Mouse (Mus musculus) layer of hippocampus, adult 8-10 months (tissue): ENCODE measurements around the gene Prr29. TPM values are rescaled to one million over a fixed set of nuclear protein-coding genes. Genes with fewer than 3 reads are reported as not detected.
"Not testable (repeated sequence)": the region's sequence is repeated elsewhere in the genome, so short reads cannot be mapped to it uniquely, and the experiment has no call there.

Experiments
- DNase-seq, 2 experiments: peaks; one replicate each; pipeline ENCODE4 v3.0.0; 2022; ENCODE audit warnings: low spot score in 2 of 2
- total RNA-seq, 4 experiments: library from RNA; stranded (reverse); gene quantifications; 2 replicates each; pipeline ENCODE4 v1.2.4; 2022

The Prr29 gene
- total RNA-seq, 4 experiments from 2014 or later, result 0.41 TPM; not detected in 3

DNA sequence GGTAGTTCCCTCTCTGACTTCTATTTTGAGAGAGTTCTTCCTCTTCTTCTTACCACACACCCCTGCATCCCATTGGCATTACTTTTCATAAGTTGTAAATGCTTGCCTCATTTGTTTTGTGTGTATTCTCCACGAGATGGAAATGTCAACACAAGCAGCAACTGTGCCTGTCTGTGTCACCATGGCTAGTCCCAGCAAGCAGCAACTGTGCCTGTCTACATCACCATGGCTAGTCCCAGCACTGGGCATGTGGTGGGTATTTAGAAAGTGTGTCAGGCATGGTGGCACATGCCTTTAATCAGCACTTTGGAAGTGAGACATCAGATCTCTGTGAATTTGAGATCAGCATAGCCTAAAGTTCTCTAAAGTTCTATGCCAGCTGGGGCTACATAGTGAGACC, 11.1 kb upstream of the Prr29 start:
- DNase-seq, result no peak

DNA sequence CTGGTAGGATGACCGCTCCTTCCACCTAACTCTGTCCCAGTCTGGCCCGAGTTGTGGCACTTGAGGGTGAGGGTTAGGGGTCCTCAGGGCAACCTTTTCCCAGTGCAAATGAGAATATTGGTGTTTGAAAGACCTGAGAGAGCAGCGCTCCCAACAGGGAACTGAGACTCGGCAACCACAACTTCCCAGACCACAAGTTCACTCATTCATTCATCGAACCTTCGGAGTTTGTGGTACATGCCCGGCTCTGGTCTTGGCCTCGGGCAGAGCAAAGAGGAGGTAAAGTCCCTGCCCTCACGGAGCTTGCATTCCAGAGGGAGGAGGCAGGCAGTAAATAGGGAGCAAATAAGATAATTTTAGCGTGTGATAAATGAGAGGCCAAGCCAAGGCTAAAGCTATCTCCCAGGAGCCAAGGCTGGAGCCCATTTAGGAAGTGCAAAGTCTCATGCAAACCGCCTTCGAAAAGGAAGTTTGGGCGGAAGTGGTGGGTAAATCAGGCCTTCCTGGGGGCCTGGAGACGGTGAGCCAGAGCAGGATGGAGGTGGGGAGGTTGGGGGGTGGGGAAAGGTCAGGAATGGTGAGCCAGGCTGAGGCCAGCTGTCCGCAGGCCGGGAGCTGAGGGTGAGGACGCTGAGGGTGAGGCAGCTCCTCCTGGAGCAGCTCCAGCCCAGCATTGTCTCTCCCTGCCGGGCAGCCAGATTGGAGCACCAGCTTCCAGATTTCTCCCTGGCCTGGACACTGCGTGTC, 9.7 kb upstream of the Prr29 start:
- DNase-seq, result no peak

DNA sequence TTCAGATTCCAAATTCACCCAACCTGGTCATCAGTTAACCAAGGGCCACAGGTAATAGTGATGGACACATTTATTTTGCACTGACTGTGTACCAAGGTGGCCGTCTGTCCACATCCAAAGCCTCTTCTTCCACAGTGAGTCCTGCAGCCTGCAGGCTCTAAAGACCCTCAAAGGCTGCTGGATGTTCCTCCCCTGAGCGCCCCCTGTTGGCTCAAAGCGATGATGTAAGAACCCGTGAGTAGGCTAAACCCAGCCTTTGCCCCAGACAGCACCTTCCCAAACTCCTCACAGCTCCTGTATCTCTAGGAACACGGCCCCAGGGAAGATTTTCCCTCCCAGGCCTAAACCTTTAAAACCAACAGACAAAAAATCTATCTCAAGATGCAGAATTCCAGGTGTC, 5.9 kb upstream of the Prr29 start:
- DNase-seq, result no peak

DNA sequence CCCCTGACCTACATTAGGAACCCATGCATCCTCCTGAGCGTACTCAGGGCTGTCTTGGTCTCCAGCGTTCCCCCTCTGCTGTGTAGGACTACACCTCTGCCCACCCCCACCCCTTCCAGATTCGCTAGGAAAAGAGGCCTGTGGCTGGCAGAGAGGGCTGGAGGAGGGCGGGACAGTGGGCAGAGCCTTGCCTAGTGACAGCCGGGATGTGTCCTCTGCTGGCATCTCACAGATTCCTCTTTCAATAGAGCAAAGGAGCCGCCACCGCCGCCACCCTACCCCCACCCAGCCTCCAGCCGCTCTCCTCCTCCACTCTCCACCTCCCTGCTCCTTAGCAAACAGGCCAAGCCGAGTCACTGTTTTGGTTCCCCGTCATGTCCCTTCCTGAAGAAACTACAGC, 560 bp upstream of the Prr29 start:
- no peak for DNase-seq

DNA sequence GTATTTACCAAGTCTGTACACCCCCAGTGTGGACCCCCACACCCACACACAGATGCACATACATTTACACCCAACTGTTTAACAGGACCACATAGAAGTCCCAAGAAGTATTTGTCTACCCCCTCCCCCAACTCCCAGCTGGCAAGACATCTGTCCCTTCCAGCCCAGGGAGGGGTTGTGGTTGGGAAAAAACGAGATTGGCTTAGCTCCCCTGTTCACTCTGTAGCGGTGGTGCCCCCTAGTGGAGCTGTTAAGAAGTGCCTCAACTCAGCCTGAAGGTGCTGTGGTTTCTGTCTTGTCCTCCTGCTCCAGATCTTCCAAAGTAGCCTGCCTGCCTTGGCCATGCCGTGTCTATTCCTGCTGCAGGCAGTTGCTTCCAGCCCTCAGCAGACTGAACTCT, 1.0 kb downstream of the Prr29 start:
- DNase-seq, result peak; percentile 77 to 78

DNA sequence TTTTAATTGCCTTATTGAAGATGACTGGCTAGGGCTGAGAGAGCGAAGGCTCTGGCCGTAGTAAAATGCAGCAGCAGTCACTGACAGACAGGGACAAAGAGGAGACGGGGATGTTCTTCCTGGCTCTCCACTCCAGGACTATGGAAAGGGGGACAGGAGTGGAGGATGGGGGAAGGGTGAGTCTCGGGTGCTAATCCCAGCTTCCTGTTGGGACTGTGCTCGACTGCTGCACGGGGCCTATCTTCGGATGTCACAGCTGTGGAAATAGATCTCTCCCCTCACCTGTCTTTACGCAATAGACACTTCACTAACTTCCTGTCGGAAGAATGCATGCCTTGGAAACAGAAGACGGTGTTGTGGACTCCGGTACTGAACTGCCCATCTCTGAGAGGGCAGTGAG, 8.7 kb downstream of the Prr29 start:
- DNase-seq, result no peak

DNA sequence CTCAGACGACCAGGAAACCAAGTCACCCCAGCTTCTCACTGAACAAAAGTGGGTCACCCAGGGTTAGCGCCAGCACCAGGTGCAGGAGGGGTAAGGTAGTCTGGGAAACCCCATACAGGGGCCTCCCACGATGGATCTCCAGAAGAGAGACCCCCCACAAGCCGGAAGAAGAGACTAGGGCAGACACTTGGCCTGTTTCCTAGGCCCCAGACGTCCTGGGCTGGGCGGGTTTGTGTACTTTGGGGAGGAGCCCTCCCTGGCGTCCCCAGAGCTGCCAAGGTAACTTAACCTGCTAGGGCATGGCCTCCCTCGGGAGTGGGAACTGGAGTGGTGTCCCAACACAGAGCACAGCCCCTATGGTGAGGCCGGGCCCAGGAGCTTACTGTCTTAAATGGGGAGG, 9.3 kb downstream of the Prr29 start:
- no peak for DNase-seq

DNA sequence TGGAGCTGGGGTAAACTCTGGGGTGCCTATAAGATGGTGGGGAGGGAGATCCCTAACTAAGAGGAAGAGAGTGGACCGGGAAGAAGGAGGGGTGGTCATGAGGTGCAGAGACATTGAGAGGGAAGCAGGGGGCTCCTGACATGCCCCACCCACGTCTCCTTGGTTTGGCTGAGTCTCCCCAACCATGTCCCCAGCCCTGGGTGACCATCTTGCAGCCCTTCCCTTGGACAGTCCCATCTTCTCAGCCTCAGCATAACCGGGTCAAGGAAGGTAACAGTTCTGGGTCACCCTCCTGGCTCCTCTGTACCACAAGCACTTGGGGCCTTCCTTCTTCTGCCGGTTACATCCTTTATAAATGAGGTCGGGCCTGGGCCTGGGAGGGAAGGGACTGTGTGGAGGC, 9.7 kb downstream of the Prr29 start:
- DNase-seq, result no peak

DNA sequence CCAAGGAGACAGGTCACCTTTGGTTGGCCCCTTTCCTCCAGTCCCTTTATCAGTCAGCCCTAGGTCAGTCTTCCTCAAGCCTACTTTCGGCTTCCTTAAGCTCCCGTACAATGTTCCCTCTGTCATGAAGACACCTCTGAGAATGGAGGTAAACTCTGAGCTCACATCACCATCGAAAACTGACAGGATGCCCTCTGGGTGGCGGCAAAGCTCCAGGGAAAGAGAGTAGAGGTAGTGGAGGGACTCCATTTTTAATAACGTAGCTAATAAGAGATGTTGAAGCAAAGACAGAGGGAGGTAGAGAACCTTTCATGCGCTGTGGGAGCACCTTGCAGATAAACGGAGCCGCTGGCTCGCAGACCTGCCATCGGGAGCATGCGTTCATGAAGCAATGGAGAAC, 15.7 kb downstream of the Prr29 start:
- DNase-seq, result no peak

DNA sequence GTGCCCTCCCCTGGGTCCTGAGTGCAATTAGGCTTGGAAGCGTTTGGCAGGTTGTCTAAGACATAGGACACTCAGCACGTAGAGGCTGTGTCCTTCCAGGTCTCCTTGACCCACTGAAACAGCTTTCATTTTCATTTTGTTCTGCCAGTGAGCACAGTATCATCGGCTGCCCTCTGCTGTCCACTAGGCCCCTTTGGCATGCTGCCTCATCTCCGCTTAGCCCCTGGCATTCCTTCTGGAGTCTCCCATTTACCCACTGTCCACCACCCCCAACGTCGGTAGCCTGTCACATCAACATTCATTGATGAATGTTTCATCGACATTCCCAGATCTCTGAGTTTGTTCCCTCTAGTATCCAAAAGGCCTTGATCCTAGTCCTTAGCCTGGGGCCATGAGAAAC, 16.6 kb downstream of the Prr29 start:
- no peak for DNase-seq

DNA sequence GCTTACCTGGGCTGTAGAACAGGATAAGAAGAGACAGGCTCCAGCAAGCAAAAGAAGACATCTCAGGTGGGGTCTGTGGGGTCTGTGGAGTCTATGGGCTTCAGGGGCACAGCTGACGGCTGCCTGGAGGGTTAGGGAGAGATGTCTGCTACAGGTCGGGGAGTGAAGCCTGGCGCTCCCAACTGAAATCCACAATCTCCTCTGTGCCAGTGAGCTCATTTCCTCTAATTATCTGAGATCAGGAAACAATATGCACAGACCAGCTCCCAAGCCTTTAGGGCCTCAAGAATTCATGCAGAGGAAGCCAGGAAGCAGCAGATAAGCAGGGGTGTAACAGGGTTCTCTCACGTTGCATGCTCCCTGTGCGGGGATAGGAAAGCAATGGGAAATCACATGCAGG, 17.2 kb downstream of the Prr29 start:
- no peak for DNase-seq

DNA sequence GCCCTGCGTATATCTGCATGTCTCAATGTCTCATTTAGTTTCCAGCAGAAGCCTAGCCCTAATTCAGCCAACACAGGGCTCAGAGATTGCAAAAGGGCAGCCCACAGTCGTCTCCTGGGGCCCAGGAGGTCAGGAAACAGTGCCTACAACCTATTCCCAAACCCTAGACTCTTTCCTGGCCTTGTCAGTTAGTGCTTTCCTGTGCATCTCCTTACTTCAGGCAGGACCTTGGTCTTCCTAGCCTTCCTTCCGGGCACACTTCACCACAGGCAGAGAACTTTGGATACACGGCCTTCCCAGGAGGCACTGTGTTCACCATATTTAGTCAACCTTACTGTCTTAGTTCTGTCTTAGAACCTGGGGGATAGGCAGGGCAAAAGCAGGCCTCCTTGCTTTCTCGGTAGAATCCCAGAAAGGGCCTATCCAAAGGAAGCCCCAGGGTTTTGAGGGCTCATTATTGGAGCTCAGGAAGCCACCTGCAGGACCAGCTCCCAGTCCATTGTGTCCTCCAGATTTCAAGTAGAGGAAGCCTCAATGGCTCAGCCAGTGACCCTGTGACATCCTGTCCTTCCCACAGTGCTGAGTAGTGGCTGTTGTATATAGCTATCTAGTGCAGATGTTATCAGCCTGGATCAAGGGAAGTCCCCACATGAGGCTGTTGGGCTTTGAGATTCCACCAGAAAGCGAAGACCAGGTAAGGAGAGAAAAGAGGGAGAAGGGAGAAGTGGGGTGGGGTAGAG, 17.9 kb downstream of the Prr29 start:
- DNase-seq, result no peak

DNA sequence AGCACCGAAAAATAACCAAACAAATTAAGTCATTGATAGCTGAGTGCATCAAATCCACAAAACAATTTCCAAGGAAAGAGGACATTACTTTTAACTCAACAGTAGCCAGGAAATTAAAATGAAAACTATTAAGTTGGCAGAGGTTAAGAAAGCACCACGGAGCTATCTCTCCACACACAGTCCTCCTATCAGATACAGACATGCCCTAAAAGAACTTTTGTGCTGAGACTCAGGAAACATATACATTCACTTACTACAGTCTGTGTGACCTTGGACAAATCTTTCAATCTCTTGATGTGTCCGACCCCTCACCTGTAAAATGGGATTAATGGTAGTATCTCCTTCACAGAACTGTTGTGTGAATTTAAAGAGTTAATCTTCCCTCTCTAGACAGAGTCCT, 21.1 kb downstream of the Prr29 start:
- no peak for DNase-seq

DNA sequence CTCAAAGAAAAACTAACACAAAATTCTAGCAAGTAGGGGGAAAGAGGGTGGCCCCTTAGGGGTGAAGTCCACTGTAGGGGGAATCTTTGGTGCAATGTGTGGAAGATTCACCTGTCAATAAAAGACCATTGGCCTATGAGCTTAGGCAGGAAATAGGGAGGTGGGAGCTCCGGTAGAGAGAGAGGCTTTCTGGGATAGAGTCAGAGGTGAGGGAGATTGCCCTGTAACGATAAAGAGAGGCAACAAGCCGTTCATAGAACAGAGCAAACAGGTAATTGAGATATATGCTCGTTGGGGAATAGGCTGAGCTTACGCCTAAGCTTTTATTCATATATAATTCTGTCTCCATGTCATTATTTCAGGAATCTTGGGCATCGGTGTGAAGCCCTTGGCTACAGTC, 21.7 kb downstream of the Prr29 start:
- no peak for DNase-seq

DNA sequence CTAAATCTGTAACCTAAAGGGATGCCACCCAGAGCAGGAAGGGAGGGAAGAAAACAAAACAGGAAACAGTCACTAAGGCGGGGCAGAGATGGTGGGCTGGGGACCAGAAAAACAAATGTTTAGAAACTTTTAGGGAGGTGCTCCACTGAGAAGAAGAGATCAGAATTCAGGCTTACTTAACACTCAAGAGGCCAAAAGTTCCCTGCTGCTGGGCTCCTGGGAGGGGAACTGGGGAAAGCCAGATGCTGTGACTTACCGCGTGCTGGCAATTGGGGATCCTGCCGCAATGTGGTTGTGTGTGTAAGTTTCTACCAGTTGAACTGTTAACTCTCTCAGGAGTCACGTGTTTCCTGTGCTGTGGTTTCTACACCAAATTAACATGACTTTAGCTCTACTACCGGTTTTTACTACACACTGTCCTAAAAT, 22.5 kb downstream of the Prr29 start, which contains the start of gene Icam2:
Gene Icam2, minus strand, starts transcription at position 285 of the 426 bp plus-strand sequence.
- DNase-seq, result no peak

DNA sequence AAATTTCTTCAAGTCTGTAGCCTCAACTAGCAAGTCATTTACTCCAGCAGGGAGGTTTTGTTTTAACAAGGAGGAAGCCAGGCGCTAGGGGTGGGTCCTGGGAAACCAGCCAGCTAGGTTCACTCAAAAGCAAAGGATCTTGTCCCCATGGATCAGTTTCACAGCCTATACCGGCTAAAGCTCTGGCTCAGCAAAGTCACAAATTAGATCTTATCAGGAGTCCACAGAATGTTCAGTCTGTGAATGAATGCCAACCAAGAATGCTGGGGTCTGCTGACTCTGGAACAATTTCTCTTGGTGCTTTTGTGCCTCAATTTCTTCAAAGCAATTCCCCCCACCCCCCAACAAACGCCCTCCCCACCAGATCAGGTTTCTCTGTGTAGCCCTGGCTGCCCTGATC, 24.3 kb downstream of the Prr29 start:
- no peak for DNase-seq

DNA sequence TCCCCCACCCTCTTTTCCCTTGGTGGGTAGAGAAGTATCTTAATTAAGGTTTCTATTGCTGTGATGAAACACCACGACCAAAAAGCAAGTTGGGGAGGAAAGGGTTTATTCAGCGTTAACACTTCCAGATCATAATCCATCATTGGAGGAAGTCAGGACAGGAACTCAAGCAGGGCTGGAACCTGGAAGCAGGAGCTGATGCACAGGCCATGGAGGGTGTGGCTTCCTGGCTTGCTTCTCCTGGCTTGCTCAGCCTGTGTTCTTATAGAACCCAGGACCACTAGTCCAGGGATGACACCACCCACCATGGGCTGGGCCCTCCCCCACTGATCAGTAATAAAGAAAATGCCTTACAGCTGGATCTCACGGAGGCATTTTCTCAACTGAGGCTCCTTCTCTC, 25.5 kb downstream of the Prr29 start:
- DNase-seq, result no peak

DNA sequence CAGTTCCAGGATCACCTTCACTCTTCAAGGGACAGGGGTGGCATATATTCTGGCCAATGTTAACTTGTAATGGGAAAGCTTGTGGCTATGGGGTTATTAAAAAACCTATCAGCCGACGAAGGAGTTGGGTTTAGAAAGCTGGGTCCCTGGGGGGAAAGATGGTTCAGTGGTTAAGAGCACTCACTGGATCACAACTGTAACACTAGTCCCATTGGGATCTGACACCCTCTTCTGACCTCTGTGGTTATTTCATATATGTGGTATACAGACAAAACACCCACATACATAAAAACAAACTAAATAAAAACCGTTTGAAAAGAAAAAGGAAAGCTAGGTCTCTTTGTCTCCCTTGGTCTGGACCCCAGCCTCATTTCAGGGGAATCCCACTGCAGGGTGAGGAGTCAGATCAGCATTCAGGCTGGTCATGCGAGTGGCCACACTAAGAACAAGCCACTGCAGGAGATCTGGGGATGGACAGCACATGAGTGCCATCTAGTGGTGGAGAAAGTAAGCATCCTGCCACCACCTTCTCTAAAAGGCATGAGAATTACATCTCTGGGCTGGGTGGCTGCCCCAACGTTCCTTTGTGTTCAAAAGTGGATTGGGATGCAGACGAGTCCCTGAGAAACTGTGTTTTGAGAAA, 26.4 kb downstream of the Prr29 start:
- DNase-seq, result peak; percentile 25 to 64

DNA sequence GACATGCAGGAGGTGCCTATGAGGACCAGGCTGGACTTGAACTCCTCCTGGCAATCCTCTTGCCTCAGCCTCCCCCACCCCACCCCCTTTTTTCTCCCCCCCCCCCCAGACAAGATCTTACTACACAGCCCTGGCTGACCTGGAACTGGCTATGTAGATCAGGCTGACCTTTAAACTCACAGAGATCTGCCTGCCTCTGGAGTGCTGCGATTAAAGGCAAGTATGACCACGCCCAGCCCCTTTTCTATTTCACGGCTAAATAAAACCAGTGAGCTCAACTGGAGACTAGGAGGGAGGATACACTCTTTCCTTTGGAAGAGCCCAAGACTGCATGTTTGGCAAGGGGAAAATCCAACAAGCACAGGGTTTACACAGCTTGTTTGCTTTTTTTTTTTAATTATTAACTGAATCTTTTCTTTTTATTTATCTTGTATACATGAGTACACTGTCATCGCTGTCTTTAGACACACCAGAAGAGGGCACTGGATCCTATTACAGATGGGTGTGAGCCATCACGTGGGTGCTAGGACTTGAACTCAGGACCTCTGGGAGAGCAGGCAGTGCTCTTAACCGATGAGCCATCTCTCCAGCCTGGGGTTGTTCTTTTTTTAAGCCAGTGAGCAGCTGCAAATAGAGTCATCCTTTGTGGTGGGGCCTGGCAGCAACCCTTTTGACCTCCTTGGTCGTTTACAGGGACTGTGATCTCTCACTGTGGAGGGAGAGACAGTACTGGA, 27.5 kb downstream of the Prr29 start:
- no peak for DNase-seq

DNA sequence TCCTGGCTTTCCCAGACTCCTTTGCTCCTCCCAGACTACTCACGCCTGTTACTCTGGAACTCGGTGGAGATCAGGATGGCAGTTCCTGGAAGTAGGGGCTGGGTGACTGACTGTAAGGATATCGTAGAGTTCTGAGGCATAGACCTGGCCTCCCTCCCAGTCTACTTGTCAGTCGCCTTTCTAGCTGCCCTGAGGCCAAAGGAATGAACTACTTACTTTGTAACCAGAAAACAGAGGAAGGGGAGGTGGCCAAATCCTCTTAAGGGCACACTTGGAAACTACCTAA, 28.0 kb downstream of the Prr29 start:
- no peak for DNase-seq

DNA sequence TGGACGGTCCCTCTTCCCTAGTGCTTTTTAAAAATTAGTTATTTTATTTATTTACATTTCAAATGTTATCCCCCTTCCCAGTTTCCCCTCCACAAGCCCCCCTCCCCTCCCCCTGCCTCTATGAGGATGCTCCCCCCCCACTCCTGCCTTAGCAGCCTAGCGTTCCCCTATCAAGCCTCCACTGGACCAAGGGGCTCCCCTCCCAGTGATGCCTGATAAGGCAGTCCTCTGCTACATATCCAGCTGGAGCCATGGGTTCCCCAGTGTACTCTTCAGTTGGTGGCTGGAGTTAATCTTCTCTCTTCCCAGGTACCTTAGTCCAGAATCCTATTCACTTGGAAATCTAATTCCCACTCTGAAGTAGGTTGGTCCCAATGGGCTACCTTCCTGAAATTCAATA, 28.8 kb downstream of the Prr29 start:
- not testable (repeated sequence) for DNase-seq

DNA sequence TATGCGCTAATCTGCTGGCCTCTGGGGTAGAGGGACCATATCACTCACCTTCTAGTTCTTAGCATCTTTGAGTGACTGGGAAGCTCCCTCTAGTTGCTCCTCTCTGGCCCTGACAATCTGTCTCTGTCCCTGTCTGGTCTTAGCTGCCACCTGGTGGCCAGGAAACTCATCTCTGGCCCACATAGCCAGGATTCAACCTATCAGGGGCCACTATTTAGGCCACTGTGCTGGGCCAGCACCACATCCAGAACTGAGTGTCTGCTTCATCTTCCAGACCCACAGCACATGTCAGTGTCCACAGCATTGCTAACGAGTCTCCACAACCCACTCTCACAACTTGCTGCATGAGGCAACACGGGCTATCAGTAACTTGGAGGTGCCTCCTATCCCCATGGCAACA, 32.4 kb downstream of the Prr29 start:
- peak in 1 of 2 experiments; percentile 11 for DNase-seq
